Mouse (Mus musculus): ENCODE measurements around the gene Ephx4.

GRCm38 (mm10) chr5:107436185-107436584 is 33.6 kb downstream of the Ephx4 start:
- TF ChIP-seq GABPA (IDR thresholded peaks at IDR 0.05; ENCODE audit: insufficient replicate concordance, low read depth, low read length) (no peak), E2F4 (IDR thresholded peaks at IDR 0.05; ENCODE audit: insufficient replicate concordance, low read depth, low read length) (no peak), CTCF (conservative IDR thresholded peaks at IDR 0.05 in 1 of 2, IDR thresholded peaks at IDR 0.05 in 1 of 2; ENCODE audit: low read depth in 2 of 2, low read length in 2 of 2) (no peak), EP300 (IDR thresholded peaks at IDR 0.05; ENCODE audit: low read length) (no peak), CHD1 (IDR thresholded peaks at IDR 0.05; ENCODE audit: low read depth, low read length) (no peak), MAZ (IDR thresholded peaks at IDR 0.05; ENCODE audit: low read depth, low read length) (no peak), RAD21 (IDR thresholded peaks at IDR 0.05; ENCODE audit: low read depth, low read length) (no peak), CHD2 (IDR thresholded peaks at IDR 0.05; ENCODE audit: low read length) (no peak), HCFC1 (IDR thresholded peaks at IDR 0.05; ENCODE audit: low read depth, low read length) (no peak), KAT2A (IDR thresholded peaks at IDR 0.05; ENCODE audit: insufficient replicate concordance, low read length) (no peak), ZNF384 (IDR thresholded peaks at IDR 0.05; ENCODE audit: low read depth, low read length) (peak; percentile 67), POLR2A (IDR thresholded peaks at IDR 0.05; ENCODE audit: low read depth, low read length) (no peak)

All from CH12.LX (cell line).